Mouse (Mus musculus) forebrain, embryonic 11.5 days (tissue): Measurements from ENCODE around the gene Map2k2. TPM values are rescaled to one million over a fixed set of nuclear protein-coding genes. Genes with fewer than 3 reads are reported as not detected.

Source experiments
- ATAC-seq: fragments of 200-750 bp; cut with Nextera tagmentation; replicated peaks from 2 replicates; pipeline ENCODE4 v1.8.0; 2017; ENCODE audit warnings: moderate TSS enrichment; ENCODE audit not compliant: low FRiP score
- DNase-seq: peaks from one replicate; pipeline ENCODE4 v3.0.0-alpha.2; 2017; ENCODE audit warnings: low spot score
- H3K27ac ChIP-seq: fragments of 300-500 bp; sonication (generic); 2 replicates; pipeline ENCODE4 v1.5.1; 2014; ENCODE audit warnings: low read depth, low read length
- H3K27me3 ChIP-seq: fragments of 300-500 bp; sonication (generic); 2 replicates; pipeline ENCODE4 v1.6.1; 2014; ENCODE audit warnings: mild to moderate bottlenecking, low read length, mixed read lengths; ENCODE audit not compliant: control insufficient read depth, insufficient read depth
- H3K36me3 ChIP-seq: fragments of 300-500 bp; sonication (generic); 2 replicates; pipeline ENCODE4 v1.6.1; 2014; ENCODE audit warnings: mild to moderate bottlenecking, low read length, moderate library complexity, mixed read lengths; ENCODE audit not compliant: control insufficient read depth, insufficient read depth
- H3K4me1 ChIP-seq: fragments of 300-500 bp; sonication (generic); replicated peaks from 2 replicates; pipeline ENCODE4 v1.6.1; 2014; ENCODE audit warnings: low read length, mixed read lengths; ENCODE audit not compliant: control insufficient read depth, insufficient read depth
- H3K4me2 ChIP-seq: fragments of 300-500 bp; sonication (generic); 2 replicates; pipeline ENCODE4 v1.6.1; 2014; ENCODE audit warnings: low read depth, mild to moderate bottlenecking, low read length, moderate library complexity, mixed read lengths; ENCODE audit not compliant: severe bottlenecking
- H3K4me3 ChIP-seq: fragments of 300-500 bp; sonication (generic); 2 replicates; pipeline ENCODE4 v1.5.1; 2014; ENCODE audit warnings: low read depth, low read length
- H3K9ac ChIP-seq: fragments of 300-500 bp; sonication (generic); 2 replicates; pipeline ENCODE4 v1.6.1; 2014; ENCODE audit warnings: low read length
- H3K9me3 ChIP-seq: fragments of 300-500 bp; sonication (generic); 2 replicates; pipeline ENCODE4 v1.6.1; 2016; ENCODE audit warnings: low read length, mixed read lengths; ENCODE audit not compliant: control insufficient read depth
- WGBS: fragments of 180-500 bp; shearing (Covaris S2); extraction: QIAGEN DNeasy Blood & Tissue Kit; methylation state at CpG from one replicate; pipeline ENCODE4 v1.1.7; 2014; 5-methylcytosine and 5-hydroxymethylcytosine counted together
- polyA plus RNA-seq: library from polyadenylated mRNA; unstranded; fragments of >200 nt; fragmentation: Nextera tagmentation; extraction: Ambion mirVana; gene quantifications from 2 replicates; pipeline ENCODE4 v1.2.1, GENCODE M21; 2014

Map2k2 gene
- polyA plus RNA-seq, 1 experiment from 2014 or later = 212 TPM

DNA sequence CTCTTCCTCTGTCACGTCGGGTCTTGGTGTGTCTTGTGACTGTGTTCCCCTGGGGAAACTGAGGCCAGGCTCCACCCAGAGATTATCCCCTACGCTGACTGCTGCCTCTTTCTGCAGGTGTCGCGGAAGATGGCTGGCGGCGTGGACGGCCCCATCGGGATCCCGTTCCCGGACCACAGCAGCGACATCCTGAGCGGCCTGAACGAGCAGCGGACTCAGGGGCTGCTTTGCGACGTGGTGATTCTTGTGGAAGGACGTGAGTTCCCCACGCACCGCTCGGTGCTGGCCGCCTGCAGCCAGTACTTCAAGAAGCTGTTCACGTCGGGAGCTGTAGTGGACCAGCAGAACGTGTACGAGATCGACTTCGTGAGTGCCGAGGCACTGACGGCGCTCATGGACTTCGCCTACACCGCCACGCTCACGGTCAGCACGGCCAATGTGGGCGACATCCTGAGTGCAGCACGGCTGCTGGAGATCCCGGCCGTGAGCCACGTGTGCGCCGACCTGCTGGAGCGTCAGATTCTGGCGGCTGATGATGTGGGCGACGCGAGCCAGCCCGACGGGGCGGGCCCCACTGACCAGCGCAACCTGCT, 38.2 kb downstream of the Map2k2 start:
- Histone ChIP-seq H3K27ac (no peak overlapping the region), H3K27me3 (no peaks in the 10 kb centered on the region), H3K36me3 (peaks cover 15% of the 10 kb centered on the region), H3K9me3 (no peaks in the 10 kb centered on the region), H3K4me1 (peaks cover 10% of the 10 kb centered on the region), H3K9ac (no peak overlapping the region), H3K4me3 (no peak overlapping the region), H3K4me2 (no peak overlapping the region)
- ATAC-seq (no peak), DNase-seq (no peak)
- 96% methylated on average over 52 of the region's 52 CpGs for WGBS

DNA sequence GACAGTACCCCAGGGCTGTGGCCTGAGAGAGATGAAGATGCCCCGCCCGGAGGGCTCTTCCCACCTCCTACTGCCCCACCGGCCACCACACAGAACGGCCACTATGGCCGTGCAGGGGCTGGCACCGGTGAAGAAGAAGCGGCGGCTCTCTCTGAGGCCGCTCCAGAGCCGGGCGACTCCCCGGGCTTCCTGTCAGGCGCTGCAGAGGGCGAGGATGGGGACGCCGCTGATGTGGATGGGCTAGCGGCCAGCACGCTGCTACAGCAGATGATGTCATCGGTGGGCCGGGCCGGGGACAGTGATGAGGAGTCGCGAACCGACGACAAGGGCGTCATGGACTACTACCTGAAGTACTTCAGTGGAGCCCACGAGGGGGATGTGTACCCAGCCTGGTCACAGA, 39.0 kb downstream of the Map2k2 start:
- Histone ChIP-seq H3K9me3 (no peaks in the 10 kb centered on the region), H3K27me3 (no peaks in the 10 kb centered on the region), H3K4me1 (peaks cover 5% of the 10 kb centered on the region; the same call in 1 of the 2 replicates), H3K4me3 (no peak overlapping the region), H3K4me2 (no peak overlapping the region), H3K36me3 (peaks cover 15% of the 10 kb centered on the region), H3K9ac (no peak overlapping the region), H3K27ac (no peak overlapping the region)
- 94% methylated on average over 27 of the region's 27 CpGs for WGBS
- ATAC-seq (no peak), DNase-seq (no peak)

- ATAC-seq (no peak), DNase-seq (no peak)
- Histone ChIP-seq H3K36me3 (peaks cover 15% of the 10 kb centered on the region), H3K27me3 (no peaks in the 10 kb centered on the region), H3K9ac (no peak overlapping the region), H3K9me3 (no peaks in the 10 kb centered on the region), H3K4me1 (peaks cover 2% of the 10 kb centered on the region; the same call in 1 of the 2 replicates), H3K27ac (no peak overlapping the region), H3K4me2 (no peak overlapping the region), H3K4me3 (no peak overlapping the region)
- WGBS = 98% methylated on average over 6 of the region's 6 CpGs
Measured at GRCm38 (mm10) chr10:81145307-81145706, 39.6 kb downstream of the Map2k2 start.

DNA sequence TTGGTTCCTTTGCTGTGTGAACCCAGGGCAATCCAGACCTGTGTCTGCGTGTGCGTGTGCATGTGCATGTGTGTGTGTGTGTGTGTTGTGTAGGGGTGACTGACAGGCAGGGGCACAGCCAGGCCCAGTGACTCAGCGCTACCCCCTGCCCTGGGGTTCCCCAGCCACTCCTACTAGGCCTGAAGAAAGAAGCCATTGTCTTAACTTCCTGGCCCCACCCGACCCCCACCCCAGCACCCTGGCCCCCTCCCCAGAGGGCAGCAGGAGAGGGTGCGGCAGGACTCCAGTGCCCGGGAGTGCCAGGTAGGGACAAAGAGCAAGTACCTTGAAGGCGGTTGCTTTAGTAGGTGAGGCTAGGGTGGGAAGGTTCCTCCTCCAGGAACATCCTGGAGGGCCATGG, 40.1 kb downstream of the Map2k2 start:
- H3K9me3 ChIP-seq = no peaks in the 10 kb centered on the region
- ATAC-seq = no peak
- WGBS = 85% methylated on average over 7 of the region's 7 CpGs
- H3K27me3 ChIP-seq = no peaks in the 10 kb centered on the region
- H3K4me2 ChIP-seq = no peak overlapping the region
- no peak overlapping the region for H3K4me3 ChIP-seq
- H3K9ac ChIP-seq = no peak overlapping the region
- H3K36me3 ChIP-seq = peaks cover 15% of the 10 kb centered on the region
- DNase-seq = no peak
- H3K4me1 ChIP-seq = no peaks in the 10 kb centered on the region; the same call in 1 of the 2 replicates
- H3K27ac ChIP-seq = no peak overlapping the region

DNA sequence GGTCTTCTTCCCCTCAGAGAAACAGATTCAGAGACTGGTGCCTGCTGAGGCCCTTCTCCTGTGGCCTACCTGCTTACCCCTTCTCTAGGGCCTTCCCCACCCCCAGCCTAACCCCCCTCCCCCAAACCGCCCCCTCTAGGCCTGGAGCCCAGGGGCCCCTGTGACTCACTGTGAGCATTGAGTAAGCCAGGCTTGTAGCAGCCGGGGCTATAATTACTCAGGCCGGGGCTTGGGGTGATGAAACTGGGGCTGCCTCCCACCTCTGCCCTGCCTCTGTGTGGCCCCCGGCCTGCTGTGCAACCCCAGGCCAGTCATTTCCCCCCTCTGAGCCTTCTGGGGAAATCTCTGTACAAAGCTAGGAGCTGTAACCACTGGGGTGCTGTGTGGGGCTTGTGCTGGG, 40.6 kb downstream of the Map2k2 start:
- DNase-seq = no peak
- ATAC-seq = no peak
- Histone ChIP-seq H3K4me3 (no peak overlapping the region), H3K4me2 (no peak overlapping the region), H3K27me3 (no peaks in the 10 kb centered on the region), H3K4me1 (no peaks in the 10 kb centered on the region), H3K9ac (no peak overlapping the region), H3K36me3 (peaks cover 15% of the 10 kb centered on the region), H3K9me3 (no peaks in the 10 kb centered on the region), H3K27ac (no peak overlapping the region)
- 89% methylated on average over 4 of the region's 4 CpGs for WGBS

GRCm38 (mm10) chr10:81151261-81151660, 45.5 kb downstream of the Map2k2 start:
- no peak overlapping the region for H3K9ac ChIP-seq
- H3K27ac ChIP-seq = no peak overlapping the region
- H3K27me3 ChIP-seq = no peaks in the 10 kb centered on the region
- peaks cover 17% of the 10 kb centered on the region for H3K36me3 ChIP-seq
- H3K4me1 ChIP-seq = no peaks in the 10 kb centered on the region
- DNase-seq (no peak), ATAC-seq (no peak)
- WGBS = 82% methylated on average over 6 of the region's 6 CpGs
- H3K9me3 ChIP-seq = no peaks in the 10 kb centered on the region
- no peak overlapping the region for H3K4me3 ChIP-seq
- H3K4me2 ChIP-seq = no peak overlapping the region

- no peaks in the 10 kb centered on the region for H3K27me3 ChIP-seq
- DNase-seq (no peak), ATAC-seq (no peak)
- no peak overlapping the region for H3K4me3 ChIP-seq
- H3K9me3 ChIP-seq = no peaks in the 10 kb centered on the region
- H3K27ac ChIP-seq = no peak overlapping the region; the same call in 1 of the 2 replicates
- H3K4me1 ChIP-seq = no peaks in the 10 kb centered on the region
- no peak overlapping the region for H3K4me2 ChIP-seq
- peaks cover 22% of the 10 kb centered on the region for H3K36me3 ChIP-seq
- 79% methylated on average over 12 of the region's 12 CpGs for WGBS
- no peak overlapping the region for H3K9ac ChIP-seq
Measured at GRCm38 (mm10) chr10:81152609-81153008, 46.9 kb downstream of the Map2k2 start.

GRCm38 (mm10) chr10:81154313-81154712, 48.6 kb downstream of the Map2k2 start:
- WGBS = 96% methylated on average over 12 of the region's 12 CpGs
- Histone ChIP-seq H3K9ac (no peak overlapping the region), H3K27ac (no peak overlapping the region), H3K4me2 (no peak overlapping the region), H3K27me3 (no peaks in the 10 kb centered on the region), H3K4me1 (no peaks in the 10 kb centered on the region), H3K9me3 (no peaks in the 10 kb centered on the region), H3K36me3 (peaks cover 16% of the 10 kb centered on the region; the same call in 1 of the 2 replicates), H3K4me3 (no peak overlapping the region)
- DNase-seq (no peak), ATAC-seq (no peak)

DNA sequence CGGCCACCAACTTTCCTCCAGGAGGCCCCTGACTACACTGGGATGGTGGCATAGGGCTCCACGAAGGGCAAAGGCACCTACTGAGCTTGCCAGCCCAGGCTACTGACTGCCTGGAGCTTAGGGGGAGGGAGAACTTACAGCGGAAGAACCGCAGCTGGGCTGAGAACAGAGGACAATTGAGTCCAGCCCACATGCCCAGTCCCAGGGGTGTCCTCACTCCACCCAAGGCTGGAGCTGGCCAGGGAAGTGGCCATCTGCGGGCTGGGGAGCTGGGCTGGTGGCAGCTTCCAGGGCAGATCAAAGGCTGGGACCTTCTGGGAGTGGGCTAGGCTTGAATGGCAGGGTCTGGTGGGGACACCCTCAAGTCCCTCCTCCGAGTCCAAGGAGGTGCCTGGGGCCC, 49.0 kb downstream of the Map2k2 start:
- H3K27ac ChIP-seq = no peak overlapping the region
- H3K4me3 ChIP-seq = no peak overlapping the region
- no peaks in the 10 kb centered on the region for H3K9me3 ChIP-seq
- H3K4me2 ChIP-seq = no peak overlapping the region
- no peak overlapping the region for H3K9ac ChIP-seq
- no peaks in the 10 kb centered on the region for H3K27me3 ChIP-seq
- peaks cover 16% of the 10 kb centered on the region; the same call in 1 of the 2 replicates for H3K36me3 ChIP-seq
- 88% methylated on average over 6 of the region's 6 CpGs for WGBS
- H3K4me1 ChIP-seq = no peaks in the 10 kb centered on the region
- no peak for DNase-seq
- no peak for ATAC-seq
